Mouse (Mus musculus) kidney, postnatal 10 days (tissue): ENCODE results near the gene Acsf3.

Experiments
- DNase-seq: peaks from one replicate; pipeline ENCODE4 v3.0.0; 2021; ENCODE audit warnings: mixed read lengths

Gene Acsf3

DNA sequence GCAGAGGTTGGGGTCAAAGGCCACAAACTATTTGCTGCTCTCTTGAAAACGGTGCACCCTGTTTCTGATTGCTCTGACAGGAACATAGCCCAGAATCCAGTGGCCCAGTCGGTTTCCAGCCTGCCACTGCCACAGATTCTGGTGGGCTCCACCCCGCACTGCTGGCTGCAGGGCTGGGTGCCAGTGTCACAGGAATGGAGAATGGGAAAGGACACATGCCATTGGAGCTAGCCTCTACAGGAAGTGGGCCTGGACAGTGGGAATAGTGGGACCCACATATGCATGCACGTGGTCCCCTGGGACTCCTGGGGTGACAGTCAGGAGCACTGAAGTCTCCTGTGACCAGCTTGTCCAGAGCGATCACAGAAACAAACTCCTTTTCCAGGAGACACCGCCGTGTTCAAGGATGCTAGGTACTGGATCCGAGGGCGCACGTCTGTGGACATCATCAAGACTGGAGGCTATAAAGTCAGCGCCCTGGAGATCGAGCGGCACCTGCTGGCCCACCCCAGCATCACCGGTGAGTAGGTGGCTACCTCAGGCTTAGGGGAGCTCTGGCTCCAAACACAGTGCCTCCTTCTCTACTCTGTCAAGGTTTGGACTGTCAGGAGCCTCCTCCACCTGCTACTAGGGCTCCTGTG, 37.4 kb downstream of the Acsf3 start:
- no peak for DNase-seq

DNA sequence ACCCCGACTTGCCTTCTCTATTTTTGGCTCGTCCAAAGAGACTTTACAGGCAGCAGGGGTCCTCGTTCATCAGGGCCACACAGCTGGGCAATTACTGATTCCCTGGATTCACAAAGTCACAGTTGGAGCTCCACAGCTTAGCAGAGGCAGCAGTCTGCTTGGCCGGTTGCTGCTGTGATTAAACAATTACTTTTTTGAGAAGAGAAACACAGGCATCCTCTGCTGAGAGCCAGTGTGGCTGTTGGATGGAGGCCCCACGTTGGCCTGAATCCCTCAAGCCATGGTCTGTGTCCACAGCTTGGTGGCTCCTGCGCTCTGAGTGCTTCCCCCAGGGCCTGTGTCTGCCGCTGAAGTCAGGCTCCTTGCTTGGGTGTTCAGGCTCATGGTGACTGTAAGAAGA, 39.3 kb downstream of the Acsf3 start:
- no peak for DNase-seq

DNA sequence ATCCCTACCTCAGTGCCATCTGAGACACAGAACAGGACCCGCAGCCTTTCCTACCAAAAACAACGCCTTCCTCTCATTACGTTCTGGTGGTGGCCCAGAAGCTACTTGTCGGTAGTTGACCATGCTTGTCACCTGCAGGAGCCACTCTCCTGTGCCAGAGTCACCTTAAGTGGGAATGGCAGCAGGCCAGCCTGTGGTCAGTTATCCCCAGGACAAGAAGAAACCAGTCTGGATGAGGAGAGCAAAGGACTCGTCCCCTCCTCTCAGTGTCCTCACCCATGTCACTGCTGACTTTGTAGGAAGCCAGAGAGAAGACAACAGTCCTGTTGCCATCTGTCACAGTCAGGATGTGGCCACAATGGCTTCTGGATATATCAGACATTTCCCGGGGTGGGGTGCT, 41.7 kb downstream of the Acsf3 start:
- no peak for DNase-seq

DNA sequence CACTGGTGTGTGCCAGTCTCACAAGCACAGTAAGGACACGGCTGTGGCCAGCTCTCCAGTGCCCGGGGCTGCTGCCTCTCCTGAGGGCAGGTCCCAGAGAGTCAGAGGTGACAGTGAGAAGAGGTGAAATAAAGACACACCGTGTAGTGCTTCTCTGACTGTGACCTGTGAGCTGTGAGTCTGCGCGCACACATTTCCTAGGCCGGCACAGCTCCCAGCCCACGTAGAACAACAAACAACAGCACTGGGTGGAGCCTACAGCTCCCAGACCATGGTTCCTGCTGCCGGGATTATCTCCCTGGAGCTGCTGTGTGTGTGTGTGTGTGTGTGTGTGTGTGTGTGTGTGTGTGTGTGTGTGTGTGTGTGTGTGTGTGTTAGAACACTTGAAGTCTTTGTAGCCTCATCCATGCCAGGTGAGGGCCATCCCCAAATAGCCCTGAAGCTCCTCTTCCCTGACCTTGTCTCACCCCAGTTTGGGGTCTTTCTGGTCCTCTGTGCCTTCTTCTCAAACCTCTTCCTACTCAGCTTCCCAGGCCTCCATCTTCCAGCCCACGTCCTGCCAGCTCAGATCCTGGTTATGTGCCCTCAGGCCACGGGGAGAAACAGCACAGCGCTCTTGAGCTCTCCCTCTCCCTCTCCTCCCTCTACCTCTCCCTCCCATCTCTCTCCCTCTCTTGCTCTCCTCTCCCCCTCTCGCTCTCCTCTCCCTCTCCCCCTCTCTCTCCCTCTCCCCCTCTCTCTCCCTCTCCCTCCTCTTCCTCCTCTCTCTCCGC, 42.6 kb downstream of the Acsf3 start:
- DNase-seq, result no peak

DNA sequence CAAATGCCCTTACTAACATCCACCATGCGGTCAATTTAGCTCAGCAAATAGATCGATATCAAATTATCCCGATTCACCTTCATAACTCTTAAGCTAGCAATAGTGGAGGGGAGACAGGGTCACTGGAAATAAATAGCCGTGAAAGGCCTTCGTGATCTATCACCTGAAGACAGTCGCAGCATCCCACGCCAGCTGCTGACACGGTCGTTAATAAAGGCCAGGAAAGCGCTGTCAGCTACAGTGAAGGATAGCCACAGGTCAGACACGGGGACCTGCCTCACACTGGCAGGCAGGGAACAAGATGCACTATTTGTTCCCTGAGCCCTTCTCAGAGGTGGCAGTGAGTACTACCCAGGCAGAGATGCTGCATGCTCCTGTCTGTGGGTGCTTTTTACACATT, 44.5 kb downstream of the Acsf3 start:
- no peak for DNase-seq

DNA sequence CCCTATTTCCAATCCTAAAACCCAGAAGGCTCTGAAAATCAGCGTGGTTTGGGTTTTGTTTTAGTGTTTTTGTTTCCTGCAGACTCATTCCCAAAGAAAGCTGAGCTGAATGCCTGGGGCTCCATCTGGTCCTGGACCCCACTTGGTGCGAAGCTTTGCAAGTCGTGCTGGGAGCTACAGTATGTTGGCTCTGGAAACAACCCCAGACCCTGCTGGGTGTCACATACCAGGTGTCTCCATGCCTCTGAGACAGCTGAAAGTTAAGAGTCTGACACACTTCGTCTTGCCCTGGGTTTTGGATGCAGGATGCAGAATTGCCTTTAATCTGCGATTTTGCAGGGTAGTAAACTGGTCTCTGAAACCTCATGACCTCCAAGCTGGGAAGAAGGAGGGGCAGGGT, 49.3 kb downstream of the Acsf3 start:
- no peak for DNase-seq

DNA sequence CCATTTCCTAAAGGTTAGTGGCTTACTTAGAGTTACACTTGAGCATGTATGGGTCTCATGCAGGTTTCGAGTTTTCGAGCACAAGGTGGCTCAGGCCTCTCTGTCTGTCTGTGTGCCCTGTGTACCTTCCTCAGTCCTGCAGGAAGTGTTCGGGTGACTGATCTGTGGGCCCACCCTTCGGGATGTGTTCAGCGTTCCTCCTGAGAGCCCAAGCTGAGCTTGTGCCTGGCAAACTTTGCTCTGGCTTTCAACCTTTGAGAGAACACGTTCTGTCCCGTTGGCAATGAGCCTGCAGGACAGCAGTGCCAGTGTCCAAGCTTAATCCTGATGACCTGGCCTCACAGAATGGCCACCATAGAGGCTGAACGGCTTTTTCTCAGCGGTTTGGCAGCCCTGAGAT, 49.7 kb downstream of the Acsf3 start:
- peak; percentile 60 for DNase-seq

DNA sequence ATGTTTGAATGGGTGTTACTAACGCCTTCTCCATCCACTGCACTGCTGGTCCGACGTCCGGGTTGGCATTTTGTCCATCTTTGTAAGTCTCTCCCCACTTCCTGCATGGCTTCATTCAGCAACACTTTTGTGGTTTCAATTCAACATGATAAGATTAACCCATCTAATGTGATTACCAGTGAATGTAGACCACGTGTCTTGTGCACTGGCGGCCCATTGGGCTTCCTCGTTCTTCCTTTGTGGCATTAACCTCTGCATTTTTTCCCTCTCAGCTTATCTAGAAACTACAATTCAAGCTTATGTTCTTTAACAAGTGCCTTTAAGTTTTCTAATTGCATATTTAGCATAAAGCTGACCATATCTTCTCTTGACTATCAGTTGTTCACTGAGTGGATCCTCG, 50.1 kb downstream of the Acsf3 start:
- DNase-seq, result no peak

DNA sequence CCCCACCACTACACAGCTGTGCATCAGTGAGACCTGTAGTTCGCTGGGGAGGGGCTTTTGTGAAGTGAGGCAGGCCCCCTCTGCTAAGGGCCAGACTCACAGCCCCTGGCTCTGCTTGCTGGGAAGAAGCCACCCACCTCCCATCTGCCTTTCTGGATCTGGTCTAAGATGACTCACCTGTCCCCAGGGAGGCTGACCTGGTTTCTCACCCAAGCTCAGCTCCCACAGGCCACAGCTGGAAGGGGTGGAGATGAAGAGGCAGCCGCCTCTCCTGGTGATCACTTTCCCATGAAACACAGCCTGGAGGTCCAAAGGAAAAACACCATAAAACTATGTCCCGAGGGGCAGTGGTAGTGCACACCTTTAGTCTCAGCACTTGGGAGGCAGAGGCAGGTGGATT, 54.1 kb downstream of the Acsf3 start:
- DNase-seq, result no peak

DNA sequence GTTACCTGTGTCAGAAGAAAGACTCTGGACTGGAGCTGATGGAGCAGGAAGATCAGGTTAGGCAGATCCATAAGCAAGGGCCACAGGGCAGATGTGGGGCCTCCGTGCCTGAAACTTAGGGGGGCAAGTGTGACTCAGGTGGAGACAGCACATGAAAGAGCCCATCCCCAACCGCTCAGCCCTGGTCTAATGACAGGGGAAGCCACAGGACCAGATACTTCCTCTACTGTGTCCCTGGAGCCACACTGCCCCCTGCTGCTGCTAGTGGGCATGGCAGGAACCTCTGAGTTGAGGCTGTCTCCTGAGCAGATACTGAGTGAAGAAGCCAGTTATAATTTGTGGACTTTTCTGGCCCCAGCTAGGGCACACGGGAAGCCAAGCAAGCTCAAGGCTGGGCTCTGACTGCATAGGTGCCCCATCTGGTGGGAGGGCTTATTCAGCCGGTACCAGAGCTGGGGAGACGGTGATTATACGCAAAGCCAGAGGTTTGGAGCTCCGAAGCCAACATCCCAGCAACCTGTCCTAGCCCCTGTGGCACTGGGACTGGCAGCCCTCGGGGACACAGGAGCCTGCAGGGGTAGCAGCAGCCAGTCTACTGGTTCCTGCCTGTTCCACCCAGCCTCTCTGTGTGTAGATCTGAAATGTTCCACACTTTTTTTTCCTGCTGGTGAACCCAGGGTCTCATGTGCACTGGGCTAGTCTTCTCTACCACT, 55.2 kb downstream of the Acsf3 start:
- peak; percentile 95 for DNase-seq

DNA sequence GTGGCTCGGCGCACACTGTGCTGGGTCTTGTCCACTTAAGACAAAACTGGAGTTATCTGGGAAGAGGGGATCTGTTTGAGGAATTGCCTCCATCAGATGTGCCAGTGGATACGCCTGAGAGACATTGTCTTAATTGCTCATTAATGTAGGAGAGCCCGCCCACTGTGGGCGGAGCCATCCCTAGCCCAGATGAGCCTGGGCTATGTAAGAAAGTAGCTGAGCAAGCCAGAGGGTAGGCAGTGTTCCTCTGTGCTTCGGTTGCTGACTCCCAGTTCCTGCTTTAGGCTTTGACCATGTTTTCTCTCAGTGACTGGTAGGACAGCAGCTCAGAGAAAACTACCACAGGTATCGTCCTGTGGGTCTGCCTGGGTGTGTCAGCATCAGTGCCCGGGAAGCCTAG, 59.1 kb downstream of the Acsf3 start:
- no peak for DNase-seq

DNA sequence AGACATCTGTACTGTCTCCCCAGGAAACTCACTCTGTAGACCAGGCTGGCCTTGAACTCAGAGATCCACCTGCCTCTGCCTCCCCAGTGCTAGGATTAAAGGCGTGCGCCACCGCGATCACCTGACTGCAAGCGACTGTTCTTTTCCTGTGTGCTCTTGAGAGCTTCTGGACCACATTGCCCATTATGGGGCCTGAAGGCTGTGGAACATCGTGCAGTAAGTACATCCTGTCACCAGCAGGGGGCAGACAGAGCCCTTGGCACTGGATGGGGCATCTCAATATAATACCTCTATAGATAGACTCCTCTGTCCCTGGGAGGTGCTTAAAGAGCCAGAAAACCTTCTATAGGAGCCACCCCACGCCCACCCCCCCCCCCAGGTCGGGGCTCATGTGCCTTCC, 59.7 kb downstream of the Acsf3 start:
- peak; percentile 84 for DNase-seq

DNA sequence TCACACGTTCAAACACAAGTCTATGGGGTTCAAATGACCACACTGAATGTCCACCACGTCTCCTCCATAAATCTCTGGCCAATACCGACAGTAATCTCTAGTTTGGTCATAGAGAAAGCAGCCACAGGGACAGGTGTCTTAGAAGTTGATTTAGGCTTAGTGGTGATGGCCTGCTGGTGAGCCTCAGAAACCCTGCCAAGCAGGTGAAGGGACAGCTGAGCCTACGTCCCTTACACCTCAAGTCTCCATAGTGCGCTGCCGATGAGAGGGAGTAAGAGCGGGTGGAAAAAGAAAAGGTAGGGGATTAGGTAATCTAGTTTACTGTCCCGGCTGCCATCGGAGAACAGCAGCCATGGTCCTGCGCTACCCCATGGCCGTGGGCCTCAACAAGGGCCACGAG, 60.9 kb downstream of the Acsf3 start:
- DNase-seq, result no peak

DNA sequence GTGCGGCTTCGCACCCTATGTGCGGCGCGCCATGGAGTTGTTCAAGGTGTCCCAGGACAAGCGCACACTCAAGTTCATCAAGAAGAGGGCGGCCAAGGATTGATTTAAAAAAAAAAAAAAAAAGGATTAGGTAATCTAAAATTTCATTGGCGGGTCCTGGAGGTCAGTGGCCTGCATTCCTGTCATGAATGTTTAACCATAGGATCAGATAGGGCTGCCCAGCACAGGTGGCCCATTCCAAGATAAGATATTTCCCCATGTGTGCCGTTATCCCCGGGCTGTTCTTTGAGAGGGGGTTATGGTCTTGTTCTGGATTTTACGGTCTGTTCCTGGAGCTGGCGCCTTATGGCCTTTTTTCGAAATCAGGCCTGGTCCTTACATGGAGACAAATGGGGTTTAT, 61.4 kb downstream of the Acsf3 start:
- DNase-seq, result no peak

DNA sequence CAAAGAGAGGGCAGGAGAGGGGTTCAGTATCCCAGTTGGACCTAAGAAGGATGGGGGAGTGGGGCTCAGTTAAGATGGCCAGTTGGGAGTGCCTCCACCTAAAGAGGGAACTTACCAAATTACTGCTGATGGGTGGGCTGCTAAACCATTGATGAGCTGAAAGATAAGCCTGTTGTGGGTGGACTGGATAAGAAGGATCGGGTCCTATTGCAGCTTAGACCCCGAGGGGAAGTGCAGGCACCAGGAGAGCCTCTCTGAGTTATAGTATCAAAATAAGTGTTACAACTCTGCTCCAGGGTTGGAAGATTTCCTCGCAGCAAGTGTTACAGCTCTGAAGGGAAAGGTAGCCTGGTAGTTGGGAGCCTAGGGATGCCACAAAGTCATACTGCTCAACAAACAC, 68.9 kb downstream of the Acsf3 start:
- DNase-seq, result no peak

DNA sequence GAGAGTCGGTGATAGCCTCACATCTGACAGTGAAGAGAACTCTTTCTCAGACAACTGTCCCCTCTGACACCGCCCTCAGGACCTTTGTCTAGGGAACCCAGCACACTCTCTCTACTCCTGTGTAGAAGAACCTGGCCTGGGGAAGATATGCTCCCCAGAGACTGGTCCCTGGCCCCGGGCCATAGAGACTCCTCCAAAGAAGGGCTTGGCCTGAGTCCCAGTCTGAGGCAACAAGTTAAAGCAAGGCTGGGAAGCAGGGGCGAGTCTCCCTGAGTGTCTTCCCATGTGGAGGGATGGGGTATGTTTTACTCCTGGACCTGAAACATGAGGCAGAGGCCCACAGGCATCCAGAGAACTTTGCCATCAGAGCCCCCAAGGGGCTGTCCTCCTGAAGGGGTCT, 70.4 kb downstream of the Acsf3 start:
- peak; percentile 53 for DNase-seq

DNA sequence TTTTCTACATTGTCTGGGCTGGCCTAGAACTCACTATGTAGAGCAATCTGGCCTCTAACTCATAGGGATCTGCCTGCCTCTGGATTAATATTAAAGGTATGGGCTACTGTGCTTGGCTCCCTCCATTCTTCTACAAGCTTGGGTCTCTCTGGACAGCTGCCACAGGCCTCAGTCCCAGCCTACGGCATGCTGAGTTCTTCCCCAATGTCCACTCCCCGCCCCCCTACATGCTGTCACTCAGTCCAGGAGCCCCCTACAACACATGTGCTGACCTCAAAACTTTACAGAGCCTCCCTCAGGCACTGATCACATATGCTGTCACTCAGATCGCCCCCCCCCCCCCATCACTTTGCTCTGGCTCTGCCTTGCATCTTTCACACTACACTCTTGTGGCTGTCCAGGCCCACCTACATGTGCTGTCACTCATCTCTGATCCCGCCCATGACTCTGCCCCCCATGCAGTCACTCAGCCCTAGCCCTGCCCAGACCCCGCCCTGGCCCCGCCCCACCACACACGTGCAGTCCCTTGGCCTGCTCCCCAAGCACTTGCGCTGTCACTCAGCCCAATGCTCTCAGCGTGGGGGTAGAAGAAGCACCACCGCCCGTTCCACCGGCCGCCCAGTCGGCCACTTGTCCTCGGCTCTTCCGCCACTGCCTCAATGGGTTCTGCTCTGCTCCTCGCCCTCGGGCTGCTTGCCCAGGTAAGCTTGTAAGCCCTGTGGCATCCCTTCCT, 72.7 kb downstream of the Acsf3 start, which contains the start of gene Cdh15:
TSS of gene Cdh15 (plus strand) at position 138 of the 733 bp plus-strand sequence.
- peak; percentile 75 for DNase-seq

DNA sequence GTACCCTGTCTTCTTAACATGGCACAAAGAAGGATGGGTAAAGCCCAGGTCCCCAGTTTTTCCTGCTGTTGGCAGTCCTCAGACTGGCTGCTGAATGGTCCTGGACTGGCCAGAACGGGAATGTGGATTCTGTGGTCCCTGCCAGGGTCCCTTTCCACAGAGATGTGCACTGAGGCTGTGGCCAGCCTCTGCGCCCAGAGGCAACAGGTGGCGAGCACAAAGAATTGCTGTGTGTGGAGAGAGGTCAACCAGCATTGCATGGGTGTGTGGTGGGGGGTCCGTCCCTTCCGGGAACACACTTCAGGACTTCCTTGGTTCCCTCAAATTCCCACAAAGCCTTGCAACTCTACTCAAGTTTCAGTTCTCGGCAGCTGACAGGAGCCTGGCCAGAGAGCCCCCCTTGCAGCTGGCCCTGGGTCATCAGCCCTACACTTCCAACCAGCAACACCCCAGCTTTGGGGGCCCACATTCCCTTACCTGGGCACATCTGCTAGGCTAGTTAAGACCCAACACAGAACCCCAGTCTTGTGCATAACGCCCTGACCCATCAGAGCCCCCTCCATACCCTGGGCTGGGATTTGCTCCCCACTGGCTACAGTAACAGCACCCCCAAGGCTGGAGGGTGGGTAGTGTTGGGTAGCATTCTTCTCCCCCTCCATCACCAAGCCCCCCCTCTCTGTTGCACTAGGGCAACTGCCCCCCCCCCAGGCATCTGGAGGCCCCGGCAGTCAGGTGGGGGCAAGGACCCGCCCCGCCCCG, 74.0 kb downstream of the Acsf3 start:
- no peak for DNase-seq

DNA sequence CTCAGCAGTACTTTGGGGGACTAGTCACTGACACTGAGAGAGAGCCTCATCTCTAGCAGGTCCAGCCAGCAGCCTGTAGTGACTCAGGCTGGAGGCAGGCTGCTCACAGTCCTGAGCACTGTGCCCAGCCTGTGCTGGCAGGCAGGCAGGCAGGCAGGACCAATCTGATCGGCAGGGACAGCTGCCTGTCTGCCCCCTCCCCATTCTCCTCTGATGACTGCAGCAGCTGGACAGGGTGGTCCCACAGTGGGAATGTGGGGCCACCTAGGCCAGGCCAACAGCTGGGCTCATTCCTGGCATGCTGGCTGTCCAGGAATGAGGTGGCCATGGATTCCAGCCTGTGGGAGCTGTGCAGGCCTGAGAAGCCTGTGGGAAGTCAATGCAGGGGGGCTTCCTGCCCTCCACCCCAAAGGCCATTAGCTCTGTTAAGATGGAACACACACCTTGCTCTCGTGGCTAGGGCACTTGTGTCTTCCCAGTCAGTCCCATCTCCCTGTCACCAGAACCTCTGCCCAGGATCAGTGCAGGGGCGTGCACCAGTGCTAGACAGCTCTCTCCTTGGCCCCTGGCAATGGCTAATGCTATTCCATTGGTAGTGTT, 75.5 kb downstream of the Acsf3 start:
- DNase-seq, result no peak

DNA sequence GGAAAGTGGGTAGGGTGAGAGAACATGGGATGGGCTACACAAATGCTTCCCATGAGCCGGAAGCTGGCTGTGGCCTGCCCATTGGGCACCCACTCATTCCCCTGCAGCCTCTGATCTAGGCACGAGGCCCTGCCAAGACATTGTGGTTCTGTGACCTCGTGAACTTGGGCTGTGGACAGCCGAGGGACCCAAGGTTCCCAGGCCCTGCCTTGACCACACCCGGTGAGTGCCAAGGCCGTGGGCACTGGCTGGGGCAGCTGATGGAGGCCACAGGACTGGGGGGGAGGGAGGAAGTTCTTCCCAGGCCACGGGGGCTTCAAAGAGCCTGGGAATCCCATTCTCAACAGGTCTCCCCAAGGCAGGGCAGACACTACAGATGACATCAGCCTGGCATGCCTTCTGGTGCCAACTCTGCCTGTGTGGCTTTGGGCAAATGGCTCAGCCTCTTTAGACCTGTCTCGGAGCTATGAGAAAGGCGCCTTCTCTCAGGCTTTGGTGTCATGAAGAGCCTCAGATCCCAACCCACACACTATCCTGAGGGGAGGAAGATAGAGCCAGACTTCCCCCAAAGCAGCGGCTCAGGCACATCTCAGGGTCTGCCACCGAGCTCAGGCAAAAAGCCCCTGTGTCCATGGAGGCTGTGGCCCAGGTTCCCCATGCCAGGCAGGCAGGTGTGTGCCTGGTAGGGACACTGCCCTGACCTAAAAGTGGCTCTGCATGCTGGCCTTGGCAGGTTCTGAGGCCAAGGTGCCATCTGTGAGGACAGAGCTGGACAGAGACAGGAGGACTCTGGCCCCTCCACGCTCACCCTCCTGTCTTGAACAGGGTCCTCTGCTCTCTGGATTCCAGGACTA, 76.6 kb downstream of the Acsf3 start:
- DNase-seq, result no peak

DNA sequence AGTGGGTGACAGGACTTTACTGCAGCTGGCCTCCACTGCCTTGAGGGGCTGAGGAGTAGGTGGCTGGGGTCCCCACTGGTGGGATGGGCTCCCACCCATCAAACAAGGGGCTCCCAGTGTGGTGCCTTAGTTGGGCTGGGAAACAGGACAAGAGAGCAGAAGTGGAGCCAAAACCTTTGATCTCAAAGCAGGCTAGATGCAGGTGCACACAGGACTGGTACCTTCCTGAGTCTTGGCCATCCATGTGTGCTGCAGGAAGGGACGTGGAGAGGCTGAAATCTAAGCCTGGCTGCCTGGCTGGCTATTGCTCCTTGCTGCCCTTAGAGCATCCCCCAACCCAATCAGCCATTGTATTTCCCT, 77.2 kb downstream of the Acsf3 start:
- no peak for DNase-seq
